Mouse (Mus musculus) MEL (cell line): ENCODE data around the gene Casp2. TPM values are rescaled to one million over a fixed set of nuclear protein-coding genes. Genes with fewer than 3 reads are reported as not detected.

Experiments used
- DNase-seq: peaks from one replicate; pipeline ENCODE4 v3.0.0; 2011; ENCODE audit warnings: low read depth, low spot score
- H3K27ac ChIP-seq: 2 replicates; pipeline ENCODE4 v1.5.1; 2012; ENCODE audit warnings: low read depth, mild to moderate bottlenecking, control low read depth, low read length, moderate library complexity; ENCODE audit not compliant: control insufficient read depth
- H3K27me3 ChIP-seq, 2 experiments: fragments of 150-350 bp in 1 of 2; sonication (generic) in 1 of 2; 2 replicates each; pipeline ENCODE4 v1.6.1; 2012; ENCODE audit warnings: low read length in 2 of 2, mild to moderate bottlenecking in 2 of 2, improper control_type of control experiment in 1 of 2, moderate library complexity in 1 of 2; ENCODE audit not compliant: insufficient read depth in 2 of 2, control insufficient read depth in 1 of 2
- H3K36me3 ChIP-seq, 2 experiments: 2 replicates each; pipeline ENCODE4 v1.6.1; 2012 to 2014; ENCODE audit warnings: low read length in 2 of 2, improper control_type of control experiment in 1 of 2, inconsistent platforms in 1 of 2, mild to moderate bottlenecking in 1 of 2; ENCODE audit not compliant: insufficient read depth in 2 of 2, control insufficient read depth in 1 of 2
- H3K4me1 ChIP-seq, 2 experiments: fragments of 150-350 bp in 1 of 2; sonication (generic) in 1 of 2; 2 replicates each; pipeline ENCODE4 v1.6.1; 2012; ENCODE audit warnings: low read length in 2 of 2, improper control_type of control experiment in 1 of 2, mild to moderate bottlenecking in 1 of 2; ENCODE audit not compliant: insufficient read depth in 2 of 2, control insufficient read depth in 1 of 2
- H3K4me3 ChIP-seq, 2 experiments: fragments of 150-350 bp in 1 of 2; sonication (generic) in 1 of 2; 2 replicates each; pipeline ENCODE4 v1.5.1; 2012; ENCODE audit warnings: low read depth in 2 of 2, low read length in 2 of 2, mild to moderate bottlenecking in 2 of 2, moderate library complexity in 2 of 2, control low read depth in 1 of 2, improper control_type of control experiment in 1 of 2; ENCODE audit not compliant: control insufficient read depth in 1 of 2, insufficient read depth in 1 of 2
- H3K79me2 ChIP-seq: 2 replicates; pipeline ENCODE4 v1.6.1; 2012; ENCODE audit warnings: mild to moderate bottlenecking, low read length, moderate library complexity; ENCODE audit not compliant: control insufficient read depth, poor library complexity, insufficient read depth
- H3K9ac ChIP-seq: 2 replicates; pipeline ENCODE4 v1.6.1; 2012; ENCODE audit warnings: low read depth, mild to moderate bottlenecking, control low read depth, low read length, moderate library complexity; ENCODE audit not compliant: control insufficient read depth, poor library complexity, severe bottlenecking
- H3K9me3 ChIP-seq: fragments of 150-350 bp; sonication (generic); replicated peaks from 2 replicates; pipeline ENCODE4 v1.6.1; 2012; ENCODE audit warnings: mild to moderate bottlenecking, low read length, improper control_type of control experiment, moderate library complexity; ENCODE audit not compliant: insufficient read depth
- EP300 ChIP-seq, 2 experiments: IDR thresholded peaks; 2 replicates each; pipeline ENCODE4 v1.6.1; 2011; ENCODE audit warnings: improper control_type of control experiment in 2 of 2, low read length in 2 of 2, low read depth in 1 of 2, mild to moderate bottlenecking in 1 of 2
- GATA1 ChIP-seq: IDR thresholded peaks from 2 replicates; pipeline ENCODE4 v1.6.1; 2011; ENCODE audit warnings: low read depth, low read length, improper control_type of control experiment
- HCFC1 ChIP-seq: IDR thresholded peaks from 2 replicates; pipeline ENCODE4 v1.6.1; 2012; ENCODE audit warnings: low read depth, mild to moderate bottlenecking, inconsistent platforms, low read length, improper control_type of control experiment, moderate library complexity
- JUND ChIP-seq: IDR thresholded peaks from 2 replicates; pipeline ENCODE4 v1.6.1; 2011; ENCODE audit warnings: low read depth, mild to moderate bottlenecking, improper control_type of control experiment, low read length
- KAT2A ChIP-seq: conservative IDR thresholded peaks from 2 replicates; pipeline ENCODE4 v1.6.1; 2012; ENCODE audit warnings: low read depth, low read length, improper control_type of control experiment, inconsistent platforms
- MYB ChIP-seq: IDR thresholded peaks from 2 replicates; pipeline ENCODE4 v1.6.1; 2011; ENCODE audit warnings: mild to moderate bottlenecking, low read depth, low read length, improper control_type of control experiment
- MYC ChIP-seq: IDR thresholded peaks from 2 replicates; pipeline ENCODE4 v1.6.1; 2011; ENCODE audit warnings: low read depth, mild to moderate bottlenecking, low read length, improper control_type of control experiment, moderate library complexity
- POLR2A ChIP-seq, 2 experiments: IDR thresholded peaks; 2 replicates each; pipeline ENCODE4 v1.6.1; 2011 to 2012; ENCODE audit warnings: low read length in 2 of 2, mild to moderate bottlenecking in 2 of 2, control low read depth in 1 of 2, improper control_type of control experiment in 1 of 2, low read depth in 1 of 2, moderate library complexity in 1 of 2; ENCODE audit not compliant: control insufficient read depth in 1 of 2, insufficient read depth in 1 of 2, poor library complexity in 1 of 2
- RCOR1 ChIP-seq: IDR thresholded peaks from 2 replicates; pipeline ENCODE4 v1.6.1; 2012; ENCODE audit warnings: low read depth, mild to moderate bottlenecking, inconsistent platforms, low read length, improper control_type of control experiment
- SIN3A ChIP-seq: IDR thresholded peaks from 2 replicates; pipeline ENCODE4 v1.6.1; 2012; ENCODE audit warnings: low read length, improper control_type of control experiment, inconsistent platforms
- SMC3 ChIP-seq: IDR thresholded peaks from 2 replicates; pipeline ENCODE4 v1.6.1; 2011; ENCODE audit warnings: low read depth, low read length, improper control_type of control experiment
- TCF12 ChIP-seq: IDR thresholded peaks from 2 replicates; pipeline ENCODE4 v1.6.1; 2014; ENCODE audit warnings: low read depth, mild to moderate bottlenecking, inconsistent platforms, low read length, improper control_type of control experiment, moderate library complexity
- USF2 ChIP-seq, 2 experiments: IDR thresholded peaks; 2 replicates each; pipeline ENCODE4 v1.6.1; 2011 to 2012; ENCODE audit warnings: improper control_type of control experiment in 2 of 2, low read length in 2 of 2, borderline replicate concordance in 1 of 2, inconsistent platforms in 1 of 2, low read depth in 1 of 2, mild to moderate bottlenecking in 1 of 2; ENCODE audit not compliant: insufficient read depth in 1 of 2
- ZC3H11A ChIP-seq: IDR thresholded peaks from 2 replicates; pipeline ENCODE4 v1.6.1; 2012; ENCODE audit warnings: low read depth, mild to moderate bottlenecking, inconsistent platforms, low read length, improper control_type of control experiment
- ZNF384 ChIP-seq: IDR thresholded peaks from 2 replicates; pipeline ENCODE4 v1.6.1; 2012; ENCODE audit warnings: low read depth, mild to moderate bottlenecking, inconsistent platforms, low read length, improper control_type of control experiment
- polyA plus RNA-seq, 2 experiments: library from polyadenylated mRNA; stranded (reverse) in 1 of 2; unstranded in 1 of 2; fragments of >175 nt in 1 of 2; fragments of >200 nt in 1 of 2; gene quantifications; 2 replicates each; pipeline versions ENCODE4 v1.2.1 to v1.2.4; 2012; ENCODE audit warnings: low replicate concordance in 2 of 2, low read depth in 1 of 2; ENCODE audit not compliant: insufficient read length in 2 of 2, insufficient read depth in 1 of 2, missing spikeins in 1 of 2
- total RNA-seq: library from RNA; depleted of rRNA; stranded (reverse); fragments of 300-350 nt; gene quantifications from 2 replicates; pipeline ENCODE4 v1.2.3, GENCODE M21; 2012

Gene Casp2
- total and polyA plus RNA-seq, 3 experiments, result 21.3 to 42.3 TPM; not detected in 1

DNA sequence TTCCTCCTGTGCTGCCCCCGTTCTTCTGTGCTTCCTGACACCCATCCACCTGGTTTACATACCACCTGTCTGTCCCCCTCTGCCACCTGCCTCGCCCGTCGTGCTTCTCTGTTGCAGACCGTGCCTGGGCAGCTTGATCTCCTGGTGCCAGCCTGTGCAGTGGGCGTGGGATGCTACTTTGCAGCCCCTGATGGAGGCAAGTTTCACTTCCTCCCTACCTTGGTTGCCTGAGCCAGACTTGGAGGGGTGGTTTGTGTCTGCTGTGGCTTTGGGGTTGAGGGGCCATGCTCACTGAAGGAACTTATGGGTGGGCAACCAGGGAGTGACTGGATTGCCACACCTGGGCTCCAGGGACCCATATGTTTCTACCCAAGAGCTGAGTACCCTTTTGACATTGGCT lies 28.5 kb downstream of the Casp2 start:
- H3K27ac ChIP-seq, result no peak overlapping the region
- no peaks in the 10 kb centered on the region for H3K27me3 ChIP-seq
- peaks cover 0 to 19% of the 10 kb centered on the region in 2 experiments; a peak in 2 of 4 replicates for H3K36me3 ChIP-seq
- H3K79me2 ChIP-seq, result no peaks in the 10 kb centered on the region
- H3K9me3 ChIP-seq, result no peaks in the 10 kb centered on the region
- peaks cover 4 to 10% of the 10 kb centered on the region in 2 experiments for H3K4me1 ChIP-seq
- DNase-seq, result no peak
- no peak overlapping the region for H3K4me3 ChIP-seq
- no peak for TF ChIP-seq SMC3
- TF ChIP-seq ZNF384, result no peak
- TF ChIP-seq USF2 (IDR thresholded peaks at IDR 0.05; ENCODE audit: borderline replicate concordance in 1 of 2, insufficient read depth in 1 of 2, low read depth in 1 of 2, low read length in 2 of 2), result no peak
- no peak for TF ChIP-seq MYB
- no peak for TF ChIP-seq HCFC1
- TF ChIP-seq TCF12, result no peak
- H3K9ac ChIP-seq, result no peak overlapping the region

DNA sequence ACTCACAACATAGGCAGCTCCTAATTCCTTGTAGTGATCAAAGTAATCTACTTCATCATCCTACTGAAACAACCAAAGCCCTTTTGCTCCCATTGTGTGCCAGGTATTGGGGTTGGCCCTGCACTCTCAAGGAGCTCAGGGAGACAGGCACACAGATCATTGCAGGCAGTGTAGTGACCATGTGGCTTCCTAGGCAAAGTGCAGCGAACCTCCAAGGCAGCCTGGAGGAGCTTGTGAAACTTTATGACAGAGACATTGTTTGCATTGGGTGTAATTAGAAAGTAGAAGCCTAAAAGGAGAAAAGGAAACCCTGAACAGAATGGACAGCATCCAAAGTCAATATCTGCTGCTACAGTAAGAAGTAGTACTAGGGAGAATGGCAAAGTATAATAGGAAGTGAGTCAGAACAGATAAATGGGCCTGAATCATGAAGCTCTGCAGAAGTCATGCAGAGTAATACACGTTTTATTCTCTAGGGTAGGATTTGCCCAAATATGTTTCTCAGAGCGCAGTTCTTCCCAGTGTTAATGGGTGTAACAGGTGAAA lies 30.8 kb downstream of the Casp2 start:
- Histone ChIP-seq H3K36me3 (peaks cover 0 to 23% of the 10 kb centered on the region in 2 experiments; a peak in 2 of 4 replicates), H3K79me2 (no peaks in the 10 kb centered on the region), H3K4me3 (no peak overlapping the region), H3K9ac (no peak overlapping the region), H3K27me3 (no peaks in the 10 kb centered on the region), H3K9me3 (no peaks in the 10 kb centered on the region), H3K27ac (no peak overlapping the region), H3K4me1 (peaks cover 4 to 16% of the 10 kb centered on the region in 2 experiments)
- peak; percentile 60 for DNase-seq
- TF ChIP-seq RCOR1 (peak; percentile 37; the same call in 1 of the 2 replicates), EP300 (IDR thresholded peaks at IDR 0.05; ENCODE audit: low read depth in 1 of 2, low read length in 2 of 2) (peak in 1 of 2 experiments; percentile 82; a peak in 2 of 4 replicates), KAT2A (no peak), POLR2A (IDR thresholded peaks at IDR 0.05; ENCODE audit: control insufficient read depth in 1 of 2, insufficient read depth in 1 of 2, low read depth in 1 of 2, low read length in 2 of 2, poor library complexity in 1 of 2) (no peak), GATA1 (peak; percentile 50; the same call in 1 of the 2 replicates), SIN3A (0 out of 2 replicates have a peak, but pooled peaks have one; percentile 24), MYC (0 out of 2 replicates have a peak, but pooled peaks have one; percentile 45), ZC3H11A (no peak), JUND (0 out of 2 replicates have a peak, but pooled peaks have one; percentile 56), ZNF384 (no peak)
